ENCODE assay signal across 10 mouse cellular contexts in the genomic region with DNA sequence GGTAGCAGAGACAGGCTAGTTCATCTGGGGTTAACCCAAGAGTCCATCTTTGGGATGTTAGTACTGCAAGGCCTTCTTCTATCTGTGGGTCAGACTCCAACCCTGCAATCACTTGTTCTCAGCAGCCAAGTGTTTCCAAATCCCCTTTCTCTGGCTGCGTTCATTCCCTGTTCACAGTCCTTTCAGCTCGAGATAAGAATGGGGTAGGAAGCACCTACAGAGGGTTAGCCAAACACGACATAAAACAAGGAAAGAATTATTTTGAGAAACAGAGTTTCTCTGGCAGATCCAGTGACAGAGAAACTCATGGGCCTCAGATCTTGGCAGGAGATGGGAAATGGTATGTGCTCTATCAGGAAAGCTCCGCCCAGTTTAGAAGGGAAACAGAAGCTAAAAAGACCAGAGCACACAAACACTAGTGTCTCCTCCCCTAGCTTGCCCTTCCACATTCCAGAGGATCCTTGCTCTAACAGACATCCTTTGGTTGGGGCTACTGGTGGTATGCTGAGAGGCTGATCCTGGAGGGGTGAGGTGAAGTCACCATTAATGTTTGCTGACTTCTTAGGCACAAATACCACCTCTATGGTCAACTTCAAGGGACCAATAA.
A peak's percentile ranks its signal among the peaks of the same experiment; 100 is the strongest.
DNase-seq lines count a peak whose midpoint lies in the region; ATAC-seq lines count a peak whose summit lies in the region.
"Had no signal": no experiment of that assay in that cellular context is flagged by ENCODE, and none has a peak within 500 bp of the region (broad histone marks: within the 10 kb centered on the region; RNA-seq: fewer than 3 reads in every experiment).

No protein-coding gene starts in this region.

- ATAC-seq in kidney, embryonic 14.5 days (ENCODE audit: low FRiP score, low TSS enrichment), result no peak
- ATAC-seq in embryonic facial prominence, embryonic 15.5 days (ENCODE audit: insufficient number of reproducible peaks, low FRiP score, low TSS enrichment, low read depth), result no peak
- no peak for ATAC-seq in activated CD4-positive, CD25-positive, alpha-beta regulatory T cell, adult 4 months
- ATAC-seq: forebrain, embryonic 13.5 days had no signal

- H3K9me3 ChIP-seq in kidney, embryonic 14.5 days (ENCODE audit: control insufficient read depth, low read length), result no peaks in the 10 kb centered on the region
- H3K9me3 ChIP-seq in embryonic facial prominence, embryonic 15.5 days (replicated peaks), result no peaks in the 10 kb centered on the region
- H3K9me3 ChIP-seq: forebrain, embryonic 13.5 days; liver, embryonic 15.5 days had no signal

- no peak overlapping the region for H3K4me3 ChIP-seq in kidney, embryonic 14.5 days (ENCODE audit: low read length)
- H3K4me3 ChIP-seq in embryonic facial prominence, embryonic 15.5 days (replicated peaks), result no peak overlapping the region
- H3K4me3 ChIP-seq: forebrain, embryonic 13.5 days; liver, embryonic 15.5 days had no signal

- H3K27ac ChIP-seq in kidney, embryonic 14.5 days (ENCODE audit: low read depth, low read length), result peak overlapping the region; percentile 27; the same call in 1 of the 2 replicates
- H3K27ac ChIP-seq in embryonic facial prominence, embryonic 15.5 days (replicated peaks), result peak overlapping the region; percentile 13; the same call in 1 of the 2 replicates
- H3K27ac ChIP-seq: forebrain, embryonic 13.5 days; liver, embryonic 15.5 days had no signal

- peaks cover 5% of the 10 kb centered on the region; the same call in 1 of the 2 replicates for H3K4me1 ChIP-seq in kidney, embryonic 14.5 days (ENCODE audit: control insufficient read depth, insufficient read depth, low read length)
- H3K4me1 ChIP-seq in embryonic facial prominence, embryonic 15.5 days, result no peaks in the 10 kb centered on the region
- H3K4me1 ChIP-seq: forebrain, embryonic 13.5 days had no signal

- H3K36me3 ChIP-seq in kidney, embryonic 14.5 days (ENCODE audit: control insufficient read depth, insufficient read depth, low read length), result peaks cover 8% of the 10 kb centered on the region; the same call in 1 of the 2 replicates
- no peaks in the 10 kb centered on the region for H3K36me3 ChIP-seq in embryonic facial prominence, embryonic 15.5 days

- no peak overlapping the region for H3K4me2 ChIP-seq in kidney, embryonic 14.5 days (replicated peaks; ENCODE audit: low read depth, low read length)
- no peak overlapping the region for H3K4me2 ChIP-seq in embryonic facial prominence, embryonic 15.5 days (replicated peaks)
- H3K4me2 ChIP-seq: forebrain, embryonic 13.5 days; liver, embryonic 15.5 days had no signal

- no peaks in the 10 kb centered on the region for H3K27me3 ChIP-seq in kidney, embryonic 14.5 days (ENCODE audit: control insufficient read depth, insufficient read depth, low read length)
- H3K27me3 ChIP-seq in embryonic facial prominence, embryonic 15.5 days, result no peaks in the 10 kb centered on the region
- H3K27me3 ChIP-seq: forebrain, embryonic 13.5 days; liver, embryonic 15.5 days had no signal

- WGBS in kidney, embryonic 14.5 days, result 79% methylated on average over 4 of the region's 4 CpGs
- 47% methylated on average over 4 of the region's 4 CpGs for WGBS in embryonic facial prominence, embryonic 15.5 days

- no peak for DNase-seq in kidney, postnatal 25 days
- peak; percentile 24 for DNase-seq in ZHBTc4 (ENCODE audit: low read depth, low spot score)
- peak; percentile 60 for DNase-seq in lung, postnatal 10 days
- no peak for DNase-seq in left cerebral cortex, postnatal 4 days
- no peak for DNase-seq in testis, postnatal 14 days (ENCODE audit: low spot score)

- H3K9ac ChIP-seq in kidney, embryonic 14.5 days (ENCODE audit: low read depth, low read length), result no peak overlapping the region
- no peak overlapping the region for H3K9ac ChIP-seq in embryonic facial prominence, embryonic 15.5 days
- H3K9ac ChIP-seq: forebrain, embryonic 13.5 days; liver, embryonic 15.5 days had no signal

- intact Hi-C loops in left cerebral cortex, postnatal 4 days (cut with DNase I), result no loop called here

Comparison
In these comparisons a context has a peak if more than half of its experiments do, and no peak if none do; other contexts are left out.
1. DNase-seq: peak in ZHBTc4 (single experiment) and lung, postnatal 10 days (single experiment); none in kidney, postnatal 25 days (0 of 2), left cerebral cortex, postnatal 4 days (single experiment) and testis, postnatal 14 days (single experiment).